Mouse (Mus musculus): ENCODE measurements around the gene Fhod1.

Fhod1 gene

DNA sequence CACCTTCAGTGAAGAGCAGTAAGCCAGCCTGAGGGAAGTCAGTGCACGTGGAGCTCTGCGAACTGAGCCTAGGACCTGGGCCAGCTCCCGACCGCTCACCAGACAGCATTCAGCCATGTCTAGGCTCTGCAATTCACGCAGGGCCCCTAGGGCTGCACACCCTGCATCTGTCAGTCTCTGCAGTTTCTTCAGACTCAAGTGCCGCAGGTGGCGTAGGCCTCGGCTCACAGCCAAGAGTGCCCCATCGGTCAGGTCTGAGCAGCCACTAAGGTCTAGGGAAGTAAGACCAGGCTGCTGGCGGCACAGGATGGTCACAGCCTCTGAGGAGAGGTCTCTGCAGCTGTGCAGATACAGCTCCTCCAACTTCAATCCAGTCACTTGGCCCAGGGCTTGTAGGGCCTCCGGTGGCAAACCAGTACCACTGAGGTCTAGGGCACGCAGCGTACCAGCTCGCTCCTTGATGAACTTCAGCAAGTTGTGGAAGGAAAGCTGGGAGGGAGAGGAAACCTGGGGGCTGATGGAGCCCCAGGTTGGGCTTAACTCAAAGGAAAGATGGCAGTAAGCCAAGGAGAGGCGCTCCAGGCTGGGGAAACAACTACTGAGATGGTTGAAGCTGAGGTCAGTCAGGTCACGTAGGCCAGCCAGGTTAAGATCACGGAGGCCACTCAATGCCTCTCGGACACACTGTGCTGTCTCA lies 32.5 kb downstream of the Fhod1 start:
- no peak for DNase-seq

DNA sequence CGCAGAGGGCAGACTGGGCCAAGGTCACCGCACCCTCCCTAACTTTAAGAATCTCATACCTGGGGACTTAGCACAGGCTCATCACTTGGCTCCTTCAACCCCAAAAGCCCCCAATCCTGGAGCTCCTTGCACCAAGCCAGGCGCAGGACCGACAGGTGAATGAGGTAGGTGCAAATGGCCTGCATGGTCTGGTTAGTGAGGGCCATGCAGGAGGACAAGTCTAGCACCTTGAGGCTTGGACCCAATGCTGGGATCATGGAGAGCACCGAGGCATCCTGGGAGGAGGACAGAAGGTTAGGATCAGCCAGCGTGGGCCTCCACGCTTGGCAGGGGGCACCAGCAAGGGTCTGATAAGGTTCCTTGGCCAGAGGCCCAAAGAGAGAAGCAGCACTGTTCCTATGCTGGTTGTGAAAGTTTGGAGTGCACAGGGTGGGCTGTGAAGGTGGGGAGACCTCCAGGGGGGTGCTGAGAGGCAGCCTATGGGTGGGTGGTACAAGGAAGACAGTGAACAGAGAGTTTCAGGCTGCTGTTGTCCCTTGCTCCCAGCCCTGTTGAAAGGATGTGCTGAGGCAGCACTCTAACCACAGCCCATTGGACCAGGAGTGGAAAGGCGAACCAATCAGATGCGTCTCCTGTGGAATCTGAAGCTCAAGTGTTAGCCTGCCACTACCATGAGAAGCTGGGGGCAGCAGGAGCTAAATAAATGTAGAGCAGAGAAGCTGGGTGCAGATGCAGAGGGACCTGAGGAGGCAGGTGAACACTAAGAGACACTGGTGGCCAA lies 33.9 kb downstream of the Fhod1 start:
- no peak for DNase-seq

DNA sequence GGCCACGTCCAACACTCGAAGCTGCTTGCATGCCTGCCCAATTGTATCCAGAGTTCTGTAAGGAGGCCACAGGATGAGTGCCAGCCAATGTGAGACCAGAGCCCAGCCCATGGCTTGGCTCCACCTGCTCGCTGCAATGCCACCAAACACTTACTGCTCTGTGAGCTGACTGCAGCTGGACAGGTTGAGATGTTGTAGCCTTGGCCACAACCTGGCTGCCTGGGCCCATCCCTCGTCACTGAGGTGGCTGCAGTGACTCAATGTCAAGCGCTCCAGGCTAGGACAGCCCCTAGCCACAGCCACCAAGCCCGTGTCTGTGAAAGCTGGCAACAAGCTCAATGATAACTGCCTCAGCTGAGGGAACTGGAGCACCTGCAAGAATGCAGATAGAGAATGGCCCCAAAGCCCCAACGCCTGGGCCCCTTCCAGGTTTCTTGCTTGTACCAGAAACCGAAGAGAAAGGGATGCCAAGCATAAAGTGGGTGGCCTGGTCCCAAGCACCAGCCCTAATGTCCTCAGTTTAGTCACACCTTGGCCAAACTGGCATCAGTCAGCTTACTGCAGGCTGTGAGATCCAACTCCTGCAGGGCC lies 34.8 kb downstream of the Fhod1 start:
- no peak for DNase-seq

DNA sequence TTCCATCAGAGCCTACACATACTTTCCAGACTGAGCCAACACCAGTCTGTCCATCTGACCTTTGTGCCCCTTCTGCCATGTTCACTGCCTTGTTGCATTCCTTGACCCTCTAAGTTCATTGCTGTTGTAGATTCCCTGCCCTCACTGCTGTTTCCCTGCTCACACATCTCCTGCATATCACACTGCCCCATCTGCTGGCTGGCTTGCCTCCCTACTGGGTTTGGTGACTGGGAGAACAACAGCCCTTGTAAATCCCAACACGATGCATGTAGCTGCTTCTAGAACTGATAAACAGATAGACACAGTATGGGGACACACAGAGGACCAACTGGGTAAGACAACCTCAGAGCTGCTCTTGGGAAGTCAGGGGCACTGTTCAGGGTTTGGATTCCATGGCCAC lies 36.0 kb downstream of the Fhod1 start:
- DNase-seq: no peak

DNA sequence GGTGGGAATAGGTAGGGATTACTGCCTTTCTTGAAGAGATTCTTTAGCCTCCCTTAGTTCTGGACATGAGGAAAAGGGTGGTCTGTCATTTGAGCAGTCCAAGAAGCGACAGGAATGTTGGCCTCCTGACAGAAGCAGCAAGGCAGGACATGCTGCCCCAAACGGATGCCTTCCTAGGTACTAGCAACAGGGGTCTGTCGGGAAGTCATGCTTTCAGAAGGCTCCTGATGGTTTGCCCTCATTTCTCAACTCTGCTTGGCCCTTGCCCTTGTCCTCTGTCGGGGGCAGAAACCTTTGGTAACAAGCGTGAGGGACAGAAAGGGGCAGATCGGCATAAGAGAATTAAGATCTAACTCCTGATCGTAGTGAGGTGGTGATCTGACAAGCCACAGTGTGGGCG lies 37.6 kb downstream of the Fhod1 start:
- DNase-seq: no peak

DNA sequence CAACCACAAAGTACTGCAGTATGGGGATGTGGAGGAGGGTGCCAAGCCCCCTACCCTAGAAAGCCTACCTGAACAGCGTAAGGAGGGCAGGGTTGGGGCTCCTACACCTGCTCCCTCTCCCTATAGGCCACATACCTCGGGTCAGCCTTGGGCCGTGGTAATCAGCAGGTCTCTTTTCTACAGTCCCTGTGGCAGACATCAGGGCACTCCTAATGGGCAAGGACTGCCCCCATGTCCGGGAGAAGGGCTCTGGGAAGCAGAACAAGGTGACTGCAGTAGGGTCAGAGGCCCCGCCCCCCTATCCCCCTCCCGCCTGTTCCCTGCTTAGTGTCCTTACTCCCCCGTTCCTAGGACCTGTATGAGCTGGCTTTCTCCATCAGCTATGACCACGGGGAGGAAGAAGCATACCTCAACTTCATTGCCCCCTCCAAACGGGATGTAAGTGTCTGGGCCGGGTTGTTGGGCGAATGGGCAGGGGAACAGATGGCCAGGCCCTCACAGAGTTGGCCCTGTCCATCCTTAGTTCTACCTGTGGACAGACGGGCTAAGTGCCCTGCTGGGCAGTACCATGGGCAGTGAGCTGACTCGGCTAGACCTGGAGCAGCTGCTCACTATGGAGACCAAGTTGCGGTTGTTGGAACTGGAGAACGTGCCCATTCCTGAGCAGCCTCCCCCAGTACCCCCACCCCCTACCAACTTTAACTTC lies 38.5 kb downstream of the Fhod1 start:
- DNase-seq: no peak

DNA sequence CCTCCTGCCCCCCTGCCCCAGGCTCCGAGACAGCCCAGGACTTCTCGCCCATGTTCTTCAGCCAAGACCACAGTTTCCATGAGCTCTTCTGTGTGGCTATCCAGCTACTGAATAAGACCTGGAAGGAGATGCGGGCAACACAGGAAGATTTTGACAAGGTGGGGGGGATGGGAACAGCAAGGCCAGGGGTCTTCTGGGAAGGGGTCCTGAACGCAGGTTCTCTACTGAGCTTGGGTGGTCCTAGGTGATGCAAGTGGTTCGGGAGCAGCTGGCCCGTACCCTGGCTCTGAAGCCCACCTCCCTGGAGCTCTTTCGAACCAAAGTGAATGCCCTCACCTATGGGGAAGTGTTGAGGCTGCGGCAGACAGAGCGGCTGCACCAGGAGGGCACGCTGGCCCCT lies 39.3 kb downstream of the Fhod1 start:
- DNase-seq: no peak

DNA sequence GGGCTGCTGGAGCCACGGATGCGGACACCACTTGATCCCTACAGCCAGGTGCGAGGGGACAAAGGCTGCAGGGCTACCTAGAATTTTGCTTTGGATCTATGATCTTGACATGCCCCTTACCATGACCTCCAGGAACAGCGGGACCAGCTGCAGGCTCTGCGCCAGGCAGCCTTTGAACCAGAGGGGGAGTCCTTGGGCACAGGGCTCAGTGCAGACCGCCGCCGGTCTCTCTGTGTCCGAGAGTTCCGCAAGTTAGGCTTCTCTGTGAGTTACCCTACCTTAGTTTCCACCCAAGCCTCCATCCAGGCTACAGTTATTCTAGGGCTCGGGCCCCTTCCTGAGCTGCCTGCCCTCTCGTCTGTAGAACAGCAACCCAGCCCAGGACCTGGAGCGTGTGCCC lies 40.1 kb downstream of the Fhod1 start:
- no peak for DNase-seq

DNA sequence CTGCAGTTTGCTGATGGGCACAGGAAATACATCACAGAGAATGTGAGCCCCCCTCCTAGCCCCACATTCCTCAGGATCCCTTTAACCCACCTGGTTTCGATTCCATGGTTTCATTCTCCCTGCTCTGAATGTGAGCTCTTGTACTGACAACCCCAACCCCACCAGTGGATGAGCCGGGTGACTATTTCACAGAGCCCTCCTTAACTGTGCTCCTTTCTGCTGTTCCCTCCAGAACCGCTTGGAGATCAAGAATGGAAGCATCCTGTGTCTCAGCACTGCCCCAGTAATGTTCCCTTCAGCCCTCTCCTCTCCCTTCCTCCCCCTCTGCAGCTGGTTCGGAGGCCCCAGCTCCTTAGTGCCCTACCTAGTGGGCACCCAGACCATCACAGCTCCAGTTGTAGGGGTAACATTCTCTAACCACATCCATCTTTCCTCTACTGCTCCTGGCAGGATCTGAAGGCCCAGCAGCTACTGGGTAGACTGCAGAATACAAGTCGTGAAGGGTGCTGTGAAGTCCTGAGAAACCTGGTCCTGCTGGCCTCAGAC lies 41.5 kb downstream of the Fhod1 start:
- DNase-seq: no peak

DNA sequence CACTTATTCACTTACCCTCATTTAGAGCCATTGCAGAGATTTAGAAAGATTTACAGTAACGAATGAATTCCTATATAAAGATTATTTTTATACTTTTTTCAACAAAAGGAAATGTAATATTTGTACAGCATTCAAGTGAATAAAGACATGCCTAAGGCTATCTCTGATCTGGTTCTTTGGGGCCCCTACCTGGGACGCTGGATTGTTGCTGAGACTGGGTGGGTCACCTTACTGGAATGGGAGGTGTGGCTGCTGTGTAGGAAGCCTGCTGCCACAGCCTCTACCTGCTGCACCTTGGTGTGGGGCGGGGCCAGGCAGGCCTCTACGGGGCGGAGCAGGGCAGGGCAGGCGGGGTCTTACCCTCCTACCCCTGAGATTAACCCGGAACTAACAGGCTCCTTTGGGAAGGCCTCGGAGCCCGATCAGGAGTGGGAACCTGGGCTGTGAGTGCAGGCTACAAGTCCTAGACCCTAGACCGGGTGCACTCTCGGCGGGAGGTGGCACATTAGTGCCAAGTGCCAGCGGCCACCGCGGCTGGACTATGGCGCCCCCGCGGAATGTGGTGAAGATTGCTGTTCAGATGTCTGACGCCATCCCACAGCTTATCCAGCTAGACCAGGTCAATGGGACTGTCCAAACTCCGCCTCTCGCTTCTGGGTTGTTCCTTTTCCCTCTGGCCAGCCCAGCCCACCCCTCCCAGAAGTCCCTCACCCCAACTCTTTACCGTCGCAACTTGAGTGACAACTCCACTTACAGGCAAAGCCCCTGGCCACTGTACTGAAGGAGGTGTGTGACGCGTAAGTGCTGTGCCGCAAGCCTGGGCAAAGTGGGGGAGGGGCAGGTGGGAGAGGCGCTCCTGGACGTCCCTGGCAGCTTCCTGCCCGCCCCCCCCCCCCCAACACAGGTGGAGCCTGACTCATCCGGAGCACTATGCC lies 42.3 kb downstream of the Fhod1 start, which contains the start of gene Elmo3:
TSS of gene Elmo3 (plus strand) at position 391 of the 935 bp plus-strand sequence.
- DNase-seq: peak; percentile 70

DNA sequence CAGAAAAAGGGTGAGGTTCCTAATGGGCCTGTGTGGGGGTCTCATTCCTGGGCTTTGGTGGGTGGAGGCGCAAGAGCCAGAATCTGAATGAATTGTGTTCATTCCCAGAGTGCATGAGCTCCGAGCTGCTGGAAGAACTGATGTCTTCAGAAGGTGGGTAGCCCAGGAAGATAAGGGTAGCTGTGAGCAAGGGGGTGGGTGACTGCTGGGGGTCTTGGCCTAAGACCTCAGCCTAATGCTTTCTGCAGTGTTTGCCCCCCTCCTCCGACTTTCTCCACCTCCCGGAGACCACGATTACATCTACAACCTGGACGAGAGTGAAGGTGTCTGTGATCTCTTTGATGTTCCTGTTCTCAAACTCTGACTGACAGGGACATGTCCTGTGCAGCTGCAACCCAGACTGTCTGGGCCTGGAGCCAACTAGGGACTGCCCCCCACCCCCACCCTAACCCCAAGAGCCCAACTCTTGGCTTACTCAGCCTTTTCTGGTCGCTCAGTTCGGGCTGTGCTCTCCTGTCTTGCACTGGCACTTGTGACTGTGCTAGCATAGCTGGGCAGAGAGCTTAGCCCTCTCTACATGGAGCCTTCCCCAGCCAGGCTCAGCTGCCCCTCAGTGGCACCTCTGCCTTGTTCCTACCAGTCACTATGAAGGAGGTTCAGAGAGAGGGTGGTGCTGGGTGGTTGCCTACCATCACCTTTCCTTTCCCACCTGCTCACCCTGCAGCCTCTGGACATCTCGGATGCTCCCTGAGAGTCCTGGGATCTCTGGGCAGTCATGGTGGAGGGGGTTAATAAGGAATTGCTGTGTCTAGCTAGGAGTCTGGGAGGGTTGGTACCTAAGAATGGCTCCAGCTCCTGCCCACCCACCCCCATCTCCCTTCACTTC lies 43.2 kb downstream of the Fhod1 start:
- no peak for DNase-seq

DNA sequence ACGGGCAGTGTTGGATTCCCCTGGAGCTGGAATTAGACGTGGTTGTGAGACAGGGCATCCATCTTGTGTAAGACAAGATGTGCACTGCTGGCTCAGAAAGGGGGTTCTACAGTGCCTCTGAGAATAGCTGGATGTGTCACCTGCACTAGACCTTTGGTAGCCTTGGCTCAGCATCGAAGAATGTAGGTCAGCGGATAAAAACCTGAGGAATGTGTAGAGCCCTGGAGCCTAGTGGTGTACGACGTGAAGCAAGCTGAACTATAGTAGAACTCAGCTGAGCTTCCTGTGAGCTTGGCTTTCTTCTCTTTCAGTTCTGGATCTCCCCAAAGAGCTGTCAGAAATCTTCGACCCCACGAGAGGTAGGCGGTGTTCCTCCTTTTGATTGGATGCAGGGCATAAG lies 43.9 kb downstream of the Fhod1 start:
- DNase-seq: no peak

DNA sequence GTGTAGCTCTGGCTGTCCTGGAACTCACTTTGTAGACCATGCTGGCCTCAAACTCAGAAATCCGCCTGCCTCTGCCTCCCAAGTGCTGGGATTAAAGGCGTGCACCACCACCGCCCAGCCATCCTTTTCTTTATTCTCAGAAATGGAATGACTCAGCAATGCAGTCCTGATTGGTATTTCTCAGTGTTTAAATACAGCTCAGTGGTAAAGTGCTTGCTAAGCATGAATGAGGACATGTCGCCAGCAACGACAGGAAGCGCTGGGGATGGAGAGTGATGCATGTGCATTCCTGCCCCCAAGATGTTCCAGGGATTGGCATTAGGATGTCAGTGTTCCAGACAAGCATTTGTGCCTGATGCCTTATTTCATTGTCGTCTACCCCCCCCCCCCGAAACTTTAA lies 44.4 kb downstream of the Fhod1 start:
- DNase-seq: no peak

DNA sequence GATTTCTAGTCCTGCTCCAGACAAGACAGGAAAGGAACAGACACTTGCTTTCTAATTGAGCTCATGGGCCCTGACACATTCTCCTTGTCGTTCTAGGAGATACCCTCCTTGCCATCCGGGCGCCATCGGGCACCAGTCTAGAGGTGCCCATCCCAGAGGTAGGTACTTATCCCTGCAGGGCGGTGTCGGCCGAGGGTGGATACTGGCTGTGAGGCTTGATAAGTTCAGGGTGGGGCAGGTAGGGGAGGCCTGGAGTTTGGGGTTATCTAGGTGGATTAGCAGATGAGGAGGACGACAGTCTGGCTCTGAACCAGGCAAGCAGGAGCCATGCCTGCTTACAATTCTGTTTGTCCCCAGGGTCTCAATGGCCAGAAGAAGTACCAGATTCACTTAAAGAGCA lies 47.8 kb downstream of the Fhod1 start:
- no peak for DNase-seq

DNA sequence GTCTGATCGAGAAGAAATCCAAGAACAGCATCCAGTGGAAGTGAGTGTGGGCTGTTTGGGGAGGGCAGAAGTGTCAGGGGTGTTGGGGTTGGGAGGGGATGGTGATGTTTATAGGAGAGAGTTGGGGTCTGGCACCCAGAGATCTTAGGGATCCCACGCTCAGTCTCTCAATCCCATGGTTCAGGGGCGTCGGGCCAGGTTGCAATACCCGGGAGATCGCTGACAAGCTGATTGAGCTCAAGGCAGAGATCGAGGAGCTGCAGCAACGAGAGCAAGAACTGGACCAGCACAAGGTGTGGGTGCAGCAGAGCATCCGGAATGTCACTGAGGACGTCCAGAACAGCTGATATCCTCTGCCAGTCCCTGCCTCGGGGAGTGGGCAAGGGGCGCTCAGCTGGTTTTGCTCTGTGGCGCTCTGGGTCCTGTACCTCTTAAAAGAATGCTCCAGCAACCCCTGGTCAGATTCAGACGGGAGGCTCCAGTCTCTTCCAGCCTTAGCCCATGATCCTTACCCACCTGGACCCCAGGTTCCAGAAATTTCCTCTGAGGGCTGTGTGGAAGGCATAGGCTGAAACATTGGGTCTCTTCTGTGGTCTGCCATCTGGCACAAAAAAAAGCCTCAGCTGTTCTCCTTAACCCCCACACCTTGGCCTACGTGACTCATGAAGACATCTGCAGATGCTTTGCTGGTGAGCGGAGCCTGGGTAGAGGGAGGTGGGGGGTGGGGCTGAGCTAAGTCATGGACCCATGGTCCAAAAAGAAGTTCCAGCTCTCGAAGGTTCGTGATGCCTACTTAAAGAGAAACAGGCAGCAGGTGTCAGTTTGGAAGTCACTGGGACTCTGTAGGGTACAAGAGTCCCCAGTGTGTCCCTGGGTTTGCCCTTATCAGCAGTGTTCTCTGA lies 49.2 kb downstream of the Fhod1 start:
- no peak for DNase-seq

DNA sequence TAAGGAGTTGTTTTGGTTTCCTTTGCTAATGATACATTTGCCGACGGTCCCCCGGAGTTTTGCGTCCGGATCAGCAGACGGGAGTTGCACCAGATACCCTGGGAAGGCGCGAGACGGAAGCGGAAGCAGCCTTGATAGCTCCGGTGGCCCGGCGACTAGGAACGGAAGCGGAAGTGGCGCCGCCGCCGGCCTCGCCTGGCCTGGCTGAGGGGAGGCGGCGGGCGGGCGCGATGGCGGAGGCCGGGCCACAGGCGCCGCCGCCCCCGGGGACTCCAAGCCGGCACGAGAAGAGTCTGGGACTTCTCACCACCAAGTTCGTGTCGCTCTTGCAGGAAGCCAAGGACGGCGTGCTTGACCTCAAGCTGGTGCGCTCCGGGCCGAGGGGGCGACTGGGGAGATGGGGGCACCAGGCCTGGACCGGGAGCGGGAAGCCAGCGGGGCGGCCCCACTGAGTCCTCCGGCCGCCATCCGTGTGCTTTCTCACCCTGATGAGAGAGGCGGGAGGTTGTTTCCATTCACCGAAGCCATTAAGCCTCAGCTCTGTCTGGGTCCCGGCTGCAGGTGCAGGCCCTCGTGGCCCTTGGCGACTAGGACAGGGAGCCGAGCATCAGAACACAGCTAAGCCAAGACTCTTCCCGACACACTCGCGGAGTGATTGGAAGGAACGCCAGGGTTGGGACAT lies 50.1 kb downstream of the Fhod1 start, which contains the start of gene E2f4:
TSS of gene E2f4 (plus strand) at position 153 of the 682 bp plus-strand sequence.
- DNase-seq: peak; percentile 94

DNA sequence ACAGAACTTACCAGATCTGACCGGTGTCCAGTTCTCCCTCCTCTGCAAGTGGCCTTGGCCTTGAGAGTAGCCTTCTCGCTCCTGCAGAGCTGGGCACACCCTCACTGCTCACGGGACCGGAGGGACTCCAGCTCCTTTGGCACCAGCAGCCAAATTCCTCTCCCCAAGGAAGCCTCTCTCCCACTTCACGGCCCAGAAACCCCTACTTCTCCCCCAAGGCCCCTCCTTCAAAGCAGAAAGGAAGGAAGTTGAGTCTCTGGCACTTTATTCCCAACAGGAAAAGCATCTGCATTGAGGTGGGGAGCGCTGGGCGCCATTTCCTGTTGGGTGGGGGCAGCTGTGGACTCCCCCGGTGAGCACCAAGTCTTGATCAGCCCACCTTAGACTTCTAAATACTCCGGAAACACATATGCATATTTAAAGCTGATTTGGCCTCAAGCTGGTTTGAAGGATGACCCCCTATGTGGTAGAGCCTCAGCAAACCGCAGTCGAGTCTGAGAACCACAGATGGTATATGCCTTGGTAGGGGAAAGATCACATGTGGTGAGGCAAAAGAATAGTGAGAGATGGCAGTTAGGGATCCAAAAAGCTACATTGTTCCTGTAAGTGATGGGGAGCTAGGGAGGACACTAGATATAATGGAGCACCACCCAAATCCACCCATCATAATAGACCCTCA lies 51.7 kb downstream of the Fhod1 start, which contains the start of gene Exoc3l:
TSS of gene Exoc3l (minus strand) at position 207 of the 679 bp plus-strand sequence.
- no peak for DNase-seq

DNA sequence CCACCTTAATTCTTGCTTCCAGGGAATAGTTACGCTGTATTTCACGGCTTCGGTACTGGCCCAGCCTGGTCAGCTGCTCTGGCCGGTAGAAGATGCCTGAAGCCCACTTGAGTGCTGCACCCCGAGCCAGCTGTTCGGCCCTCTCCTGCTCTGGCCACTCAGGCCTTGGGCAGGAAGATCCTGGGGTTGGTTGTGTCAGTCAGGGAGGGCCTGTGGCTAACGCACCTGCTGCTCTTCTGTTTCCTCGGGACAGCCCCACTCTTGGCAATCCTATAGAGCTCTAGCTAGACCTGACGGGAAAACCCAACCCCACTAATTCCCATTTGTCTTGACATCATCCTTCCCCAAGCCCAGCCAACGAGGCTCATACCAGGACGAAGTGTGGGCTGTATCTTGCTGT lies 52.5 kb downstream of the Fhod1 start:
- DNase-seq: no peak

Data from lung, postnatal 14 days (tissue).